Mouse (Mus musculus) liver, embryonic 14.5 days (tissue): ENCODE data around the gene Celsr2. TPM values are rescaled to one million over a fixed set of nuclear protein-coding genes. Genes with fewer than 3 reads are reported as not detected.

Experiments used
- ATAC-seq: fragments of 200-750 bp; cut with Nextera tagmentation; 2 replicates; pipeline ENCODE4 v1.8.0; 2017; ENCODE audit warnings: moderate number of reproducible peaks, mild to moderate bottlenecking, moderate library complexity; ENCODE audit not compliant: insufficient read depth
- DNase-seq, 3 experiments: peaks; one replicate each; pipeline ENCODE4 v3.0.0-alpha.2; 2012 to 2013; ENCODE audit warnings: low read depth in 3 of 3, low spot score in 3 of 3
- H3K27ac ChIP-seq: fragments of 300-500 bp; sonication (generic); 2 replicates; pipeline ENCODE4 v1.5.1; 2014; ENCODE audit warnings: moderate library complexity, mild to moderate bottlenecking, control low read depth, inconsistent platforms
- H3K27me3 ChIP-seq: fragments of 300-500 bp; sonication (generic); 2 replicates; pipeline ENCODE4 v1.6.1; 2014; ENCODE audit warnings: mild to moderate bottlenecking, low read length, moderate library complexity; ENCODE audit not compliant: control insufficient read depth, insufficient read depth
- H3K36me3 ChIP-seq: fragments of 300-500 bp; sonication (generic); replicated peaks from 2 replicates; pipeline ENCODE4 v1.6.1; 2014; ENCODE audit warnings: low read depth; ENCODE audit not compliant: control insufficient read depth, insufficient read depth
- H3K4me1 ChIP-seq, 2 experiments: fragments of 200-500 bp in 1 of 2; fragments of 300-500 bp in 1 of 2; sonication (generic) in 1 of 2; replicated peaks; 2 replicates each; pipeline ENCODE4 v1.6.1; 2012 to 2014; ENCODE audit warnings: antibody characterized with exemption in 1 of 2, inconsistent platforms in 1 of 2, low read length in 1 of 2; ENCODE audit not compliant: control insufficient read depth in 2 of 2, insufficient read depth in 2 of 2
- H3K4me2 ChIP-seq: fragments of 300-500 bp; sonication (generic); 2 replicates; pipeline ENCODE4 v1.6.1; 2014; ENCODE audit warnings: low read depth, mild to moderate bottlenecking, control low read depth, moderate library complexity
- H3K4me3 ChIP-seq, 2 experiments: fragments of 200-500 bp in 1 of 2; fragments of 300-500 bp in 1 of 2; sonication (generic) in 1 of 2; 2 replicates each; pipeline ENCODE4 v1.5.1; 2012 to 2014; ENCODE audit warnings: low read depth in 2 of 2, low read length in 2 of 2, mild to moderate bottlenecking in 2 of 2, control low read depth in 1 of 2, inconsistent platforms in 1 of 2, moderate library complexity in 1 of 2; ENCODE audit not compliant: insufficient read depth in 1 of 2
- H3K9ac ChIP-seq: fragments of 300-500 bp; sonication (generic); replicated peaks from 2 replicates; pipeline ENCODE4 v1.6.1; 2014; ENCODE audit warnings: mild to moderate bottlenecking, control low read depth, moderate library complexity
- H3K9me3 ChIP-seq: fragments of 300-500 bp; sonication (generic); 2 replicates; pipeline ENCODE4 v1.6.1; 2016; ENCODE audit warnings: low read length, mixed read lengths; ENCODE audit not compliant: control insufficient read depth
- CTCF ChIP-seq: IDR thresholded peaks from 2 replicates; pipeline ENCODE4 v1.5.1; 2016; ENCODE audit warnings: antibody characterized with exemption, low read depth, control low read depth
- EP300 ChIP-seq: IDR thresholded peaks from 2 replicates; pipeline ENCODE4 v1.6.1; 2016; ENCODE audit warnings: antibody characterized with exemption, low read depth
- WGBS: fragments of 180-500 bp; shearing (Covaris S2); extraction: QIAGEN DNeasy Blood & Tissue Kit; methylation state at CpG from one replicate; pipeline ENCODE4 v1.1.7; 2014; ENCODE audit not compliant: insufficient replicate concordance; 5-methylcytosine and 5-hydroxymethylcytosine counted together
- polyA plus RNA-seq, 2 experiments: library from polyadenylated mRNA; depleted of rRNA in 1 of 2; stranded (reverse) in 1 of 2; unstranded in 1 of 2; fragments of >200 nt; fragmentation: Nextera tagmentation in 1 of 2; extraction: Ambion mirVana in 1 of 2; gene quantifications; 2 replicates each; pipeline versions ENCODE4 v1.2.1 to v1.2.3; 2012 to 2014

Gene Celsr2
- polyA plus RNA-seq, 2 experiments, result 0.22 to 0.38 TPM

DNA sequence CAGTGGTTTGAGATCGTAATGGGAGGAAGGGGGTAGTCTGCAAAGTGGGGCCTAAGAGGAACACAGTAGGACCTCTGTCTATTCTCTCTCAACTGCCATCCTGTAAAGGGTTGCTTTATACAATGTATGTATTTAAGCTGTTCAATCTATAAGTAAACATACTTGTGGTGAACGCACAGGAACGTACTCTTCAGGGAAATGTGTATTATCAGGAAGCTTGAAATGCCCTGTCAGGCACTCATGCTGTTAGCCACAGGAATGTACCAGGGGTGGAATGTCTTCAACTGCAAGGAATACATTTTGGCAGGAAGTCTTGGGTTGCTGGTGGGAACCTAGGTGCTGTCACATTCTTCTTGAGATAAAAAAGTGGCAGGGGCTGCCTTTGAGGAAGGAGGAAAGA is 42.7 kb downstream of the Celsr2 start:
- WGBS, result 41% methylated on average over 3 of the region's 3 CpGs
- H3K36me3 ChIP-seq, result no peaks in the 10 kb centered on the region
- no peaks in the 10 kb centered on the region for H3K27me3 ChIP-seq
- DNase-seq, result no peak
- TF ChIP-seq EP300, result no peak
- no peak for TF ChIP-seq CTCF
- no peak overlapping the region for H3K4me3 ChIP-seq
- no peaks in the 10 kb centered on the region for H3K9me3 ChIP-seq
- no peak for ATAC-seq
- H3K27ac ChIP-seq, result no peak overlapping the region
- no peak overlapping the region for H3K9ac ChIP-seq
- no peak overlapping the region for H3K4me2 ChIP-seq
- H3K4me1 ChIP-seq, result peaks cover 0 to 5% of the 10 kb centered on the region in 2 experiments; a peak in 1 of 4 replicates

- Histone ChIP-seq H3K9ac (no peak overlapping the region), H3K4me1 (peaks cover 0 to 5% of the 10 kb centered on the region in 2 experiments; a peak in 1 of 4 replicates), H3K4me2 (no peak overlapping the region), H3K4me3 (no peak overlapping the region), H3K9me3 (no peaks in the 10 kb centered on the region), H3K36me3 (no peaks in the 10 kb centered on the region), H3K27ac (no peak overlapping the region), H3K27me3 (no peaks in the 10 kb centered on the region)
- WGBS, result 36% methylated on average over 3 of the region's 3 CpGs
- TF ChIP-seq CTCF (no peak), EP300 (no peak)
- no peak for DNase-seq
- no peak for ATAC-seq
Observed at GRCm38 (mm10) chr3:108372274-108372673, 43.1 kb downstream of the Celsr2 start.

- no peak overlapping the region for H3K4me2 ChIP-seq
- H3K27me3 ChIP-seq, result no peaks in the 10 kb centered on the region
- no peaks in the 10 kb centered on the region for H3K9me3 ChIP-seq
- H3K4me3 ChIP-seq, result no peak overlapping the region
- no peak overlapping the region for H3K9ac ChIP-seq
- TF ChIP-seq EP300, result no peak
- TF ChIP-seq CTCF, result no peak
- WGBS, result 49% methylated on average over 5 of the region's 5 CpGs
- ATAC-seq, result peak; percentile 40
- DNase-seq, result no peak
- H3K36me3 ChIP-seq, result no peaks in the 10 kb centered on the region
- peaks cover 0 to 12% of the 10 kb centered on the region in 2 experiments; a peak in 2 of 4 replicates for H3K4me1 ChIP-seq
- no peak overlapping the region for H3K27ac ChIP-seq
Observed at GRCm38 (mm10) chr3:108368721-108369120, 46.6 kb downstream of the Celsr2 start.

GRCm38 (mm10) chr3:108367828-108368227 is 47.5 kb downstream of the Celsr2 start:
- no peak overlapping the region for H3K4me2 ChIP-seq

DNA sequence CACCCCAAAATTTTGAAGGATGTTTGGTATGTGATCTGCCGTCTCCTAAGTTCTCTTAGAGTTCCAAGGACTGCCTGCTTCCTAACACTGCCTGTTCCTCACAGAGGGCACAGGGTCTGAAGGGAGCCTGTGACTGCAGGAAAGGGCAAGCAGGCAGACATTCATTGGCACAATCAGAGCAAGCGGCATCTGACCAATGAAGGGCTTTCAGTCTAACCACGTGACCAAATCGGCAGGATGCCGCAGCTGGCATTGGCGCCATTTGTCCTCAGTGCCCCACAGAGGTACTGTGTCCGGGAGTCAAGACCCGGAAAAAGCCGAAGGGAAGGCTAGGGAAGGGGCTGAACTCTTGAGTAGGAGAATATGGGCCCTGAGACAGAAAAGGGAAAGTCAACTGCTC is 48.2 kb downstream of the Celsr2 start:
- Histone ChIP-seq H3K27ac (no peak overlapping the region), H3K9me3 (no peaks in the 10 kb centered on the region), H3K4me3 (no peak overlapping the region), H3K4me1 (peaks cover 0 to 14% of the 10 kb centered on the region in 2 experiments; a peak in 2 of 4 replicates), H3K27me3 (no peaks in the 10 kb centered on the region), H3K9ac (no peak overlapping the region), H3K4me2 (no peak overlapping the region), H3K36me3 (no peaks in the 10 kb centered on the region)
- ATAC-seq (no peak), DNase-seq (no peak)
- TF ChIP-seq EP300, result no peak
- no peak for TF ChIP-seq CTCF
- 51% methylated on average over 9 of the region's 9 CpGs for WGBS

More at GRCm38 (mm10) chr3:108367828-108368227, 47.5 kb downstream of the Celsr2 start:
- peaks cover 0 to 14% of the 10 kb centered on the region in 2 experiments; a peak in 2 of 4 replicates for H3K4me1 ChIP-seq
- ATAC-seq (peak; percentile 34; the same call in 1 of the 2 replicates), DNase-seq (no peak)
- H3K27ac ChIP-seq, result no peak overlapping the region
- H3K36me3 ChIP-seq, result no peaks in the 10 kb centered on the region
- TF ChIP-seq EP300 (no peak), CTCF (no peak)
- 54% methylated on average over 3 of the region's 3 CpGs for WGBS
- no peak overlapping the region for H3K9ac ChIP-seq
- H3K27me3 ChIP-seq, result no peaks in the 10 kb centered on the region
- no peak overlapping the region for H3K4me3 ChIP-seq
- H3K9me3 ChIP-seq, result no peaks in the 10 kb centered on the region
